Mouse (Mus musculus) G1E (cell line): Measurements from ENCODE around the gene Gfral. TPM values are rescaled to one million over a fixed set of nuclear protein-coding genes. Genes with fewer than 3 reads are reported as not detected.
"Not testable (repeated sequence)": the region's sequence is repeated elsewhere in the genome, so short reads cannot be mapped to it uniquely, and the experiment has no call there.

Source experiments
- ATAC-seq: 2 replicates; pipeline ENCODE4 v1.8.0; 2016; ENCODE audit warnings: mild to moderate bottlenecking; ENCODE audit not compliant: insufficient number of reproducible peaks, poor library complexity, low FRiP score, severe bottlenecking; ENCODE audit errors: extremely low read depth
- DNase-seq: peaks from one replicate; pipeline ENCODE4 v3.0.0; 2012; ENCODE audit warnings: low spot score
- H3K27me3 ChIP-seq: 2 replicates; pipeline ENCODE4 v1.6.1; 2012; ENCODE audit warnings: mild to moderate bottlenecking, low read length, inconsistent platforms; ENCODE audit not compliant: insufficient read depth
- H3K36me3 ChIP-seq: replicated peaks from 2 replicates; pipeline ENCODE3; 2012; ENCODE audit warnings: mild to moderate bottlenecking, inconsistent platforms
- H3K4me1 ChIP-seq: 2 replicates; pipeline ENCODE4 v1.6.1; 2012; ENCODE audit warnings: low read depth, low read length, inconsistent platforms, mixed read lengths; ENCODE audit not compliant: insufficient read depth
- H3K4me3 ChIP-seq: 2 replicates; pipeline ENCODE4 v1.5.1; 2012; ENCODE audit warnings: low read depth, mild to moderate bottlenecking, inconsistent platforms, low read length, moderate library complexity, mixed read lengths
- H3K9me3 ChIP-seq: replicated peaks from 2 replicates; pipeline ENCODE4 v1.6.1; 2012; ENCODE audit warnings: inconsistent platforms
- CTCF ChIP-seq: IDR thresholded peaks from 2 replicates; pipeline ENCODE4 v1.5.1; 2012; ENCODE audit warnings: low read depth, low read length, inconsistent platforms, mixed read lengths
- GATA1 ChIP-seq: IDR thresholded peaks from 2 replicates; pipeline ENCODE4 v1.6.1; 2012; ENCODE audit warnings: borderline replicate concordance, low read length, inconsistent platforms, mixed read lengths
- GATA2 ChIP-seq: IDR thresholded peaks from 2 replicates; pipeline ENCODE4 v1.6.1; 2012; ENCODE audit warnings: low read depth, low read length, inconsistent platforms, borderline replicate concordance
- POLR2AphosphoS5 ChIP-seq: IDR thresholded peaks from 2 replicates; pipeline ENCODE4 v1.6.1; 2012; ENCODE audit warnings: low read depth, low read length, inconsistent platforms; ENCODE audit not compliant: insufficient replicate concordance
- TAL1 ChIP-seq: conservative IDR thresholded peaks from 2 replicates; pipeline ENCODE4 v1.6.1; 2012; ENCODE audit warnings: low read depth, low read length, inconsistent platforms, mixed read lengths
- polyA plus RNA-seq: library from polyadenylated mRNA; stranded (reverse); fragments of >175 nt; gene quantifications from 2 replicates; pipeline ENCODE4 v1.2.3, GENCODE M21; 2012
- total RNA-seq, 2 experiments: library from RNA; stranded (forward) in 1 of 2; stranded (reverse) in 1 of 2; fragments of 200-1000 nt in 1 of 2; fragments of >200 nt in 1 of 2; fragmentation: Nextera tagmentation in 1 of 2; gene quantifications; 2 replicates each; pipeline ENCODE4 v1.2.3; 2014 to 2017

Gene Gfral
- total and polyA plus RNA-seq, 3 experiments, result not detected

DNA sequence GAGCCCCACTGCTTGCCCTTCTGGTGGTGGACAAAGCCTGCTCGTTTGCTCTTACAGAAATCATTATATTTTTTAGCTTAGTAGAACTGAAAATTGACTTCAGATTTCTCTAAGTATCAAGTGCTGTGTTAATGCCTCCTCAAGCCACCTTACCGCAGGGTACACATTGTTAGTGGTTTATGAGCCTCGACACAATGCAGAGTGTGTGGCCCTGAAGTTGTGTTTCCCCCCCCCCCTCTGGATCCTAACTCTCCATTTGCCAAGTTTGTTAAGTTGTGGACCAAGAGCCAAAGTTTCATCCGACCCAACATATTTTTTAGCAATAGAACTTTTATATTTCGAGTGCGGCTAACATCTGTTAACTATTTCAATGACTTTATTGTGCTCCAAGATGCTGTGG, 79.4 kb downstream of the Gfral start:
- Histone ChIP-seq H3K9me3 (no peaks in the 10 kb centered on the region), H3K36me3 (no peaks in the 10 kb centered on the region), H3K27me3 (no peaks in the 10 kb centered on the region), H3K4me3 (no peak overlapping the region), H3K4me1 (no peaks in the 10 kb centered on the region)
- ATAC-seq, result no peak
- TF ChIP-seq CTCF (no peak), GATA2 (no peak), GATA1 (no peak), POLR2AphosphoS5 (no peak), TAL1 (no peak)
- DNase-seq, result no peak

- DNase-seq (no peak), ATAC-seq (no peak)
- Histone ChIP-seq H3K36me3 (no peaks in the 10 kb centered on the region), H3K27me3 (no peaks in the 10 kb centered on the region), H3K4me3 (no peak overlapping the region), H3K4me1 (peaks cover 3% of the 10 kb centered on the region), H3K9me3 (no peaks in the 10 kb centered on the region)
- TF ChIP-seq GATA2, result no peak
- TF ChIP-seq CTCF, result no peak
- no peak for TF ChIP-seq POLR2AphosphoS5
- TF ChIP-seq GATA1, result no peak
Measured at GRCm38 (mm10) chr9:76129353-76129752, 84.1 kb downstream of the Gfral start.

DNA sequence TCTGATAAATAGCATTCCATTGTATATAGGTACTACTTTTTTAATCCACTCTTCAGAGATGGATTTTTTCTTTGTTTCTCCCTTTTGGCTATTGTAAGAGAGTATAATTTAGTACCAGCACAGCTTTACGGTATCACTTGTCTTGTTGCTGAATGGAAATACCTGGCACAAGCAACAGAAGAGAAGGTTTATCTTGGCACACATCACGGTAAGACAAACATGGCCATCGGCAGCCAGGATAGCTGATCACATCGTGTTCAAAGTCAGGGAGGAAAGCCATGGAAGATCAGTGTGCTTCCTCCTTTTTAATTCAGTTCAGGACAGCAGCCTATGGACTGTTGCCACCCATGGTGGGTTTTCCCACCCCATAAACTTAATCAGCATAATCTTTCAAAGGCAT, 89.2 kb downstream of the Gfral start:
- Histone ChIP-seq H3K36me3 (no peaks in the 10 kb centered on the region), H3K27me3 (no peaks in the 10 kb centered on the region), H3K4me1 (peaks cover 8% of the 10 kb centered on the region), H3K9me3 (no peaks in the 10 kb centered on the region), H3K4me3 (no peak overlapping the region)
- ATAC-seq (no peak), DNase-seq (no peak)
- TF ChIP-seq GATA2 (no peak), TAL1 (no peak), GATA1 (no peak), POLR2AphosphoS5 (no peak), CTCF (no peak)

GRCm38 (mm10) chr9:76122888-76123287, 90.6 kb downstream of the Gfral start:
- peak; percentile 2 for DNase-seq

More at GRCm38 (mm10) chr9:76122888-76123287, 90.6 kb downstream of the Gfral start:
- not testable (repeated sequence) for H3K4me3 ChIP-seq, H3K36me3 ChIP-seq, H3K4me1 ChIP-seq, ATAC-seq, H3K9me3 ChIP-seq, H3K27me3 ChIP-seq

Other genes starting within 250 kb of the Gfral start
- not detected in 2 replicates for gene Hmgcll1, start 198.8 kb downstream of the Gfral start, total RNA-seq (2014; fragmentation: Nextera tagmentation)
- gene Hmgcll1, start 198.8 kb downstream of the Gfral start, total RNA-seq (2017), result 0.22 TPM in 1 of 2 replicates, not detected in the other
- not detected in 2 replicates for gene Hmgcll1, start 198.8 kb downstream of the Gfral start, polyA plus RNA-seq
- gene Hcrtr2, start 110.2 kb upstream of the Gfral start, total RNA-seq (2014; fragmentation: Nextera tagmentation), result not detected in 2 replicates
- 0.16 TPM in 1 of 2 replicates, not detected in the other for gene Hcrtr2, start 110.2 kb upstream of the Gfral start, total RNA-seq (2017)
- not detected in 2 replicates for gene Hcrtr2, start 110.2 kb upstream of the Gfral start, polyA plus RNA-seq